Mouse (Mus musculus) intestine, embryonic 16.5 days (tissue): ENCODE data around the gene Glul. TPM values are rescaled to one million over a fixed set of nuclear protein-coding genes. Genes with fewer than 3 reads are reported as not detected.

Experiments
- ATAC-seq: fragments of 200-750 bp; cut with Nextera tagmentation; 2 replicates; pipeline ENCODE4 v1.8.0; 2017; ENCODE audit warnings: moderate TSS enrichment, moderate library complexity
- H3K27ac ChIP-seq: fragments of 300-500 bp; sonication (generic); 2 replicates; pipeline ENCODE4 v1.5.1; 2014; ENCODE audit warnings: mild to moderate bottlenecking, low read length
- H3K27me3 ChIP-seq: fragments of 300-500 bp; sonication (generic); replicated peaks from 2 replicates; pipeline ENCODE4 v1.6.1; 2014; ENCODE audit warnings: low read length, control low read depth, mixed read lengths; ENCODE audit not compliant: control insufficient read depth, insufficient read depth
- H3K36me3 ChIP-seq: fragments of 300-500 bp; sonication (generic); 2 replicates; pipeline ENCODE4 v1.6.1; 2014; ENCODE audit warnings: low read length, control low read depth; ENCODE audit not compliant: control insufficient read depth, insufficient read depth
- H3K4me1 ChIP-seq: fragments of 300-500 bp; sonication (generic); 2 replicates; pipeline ENCODE4 v1.6.1; 2014; ENCODE audit warnings: low read length, control low read depth, mixed read lengths; ENCODE audit not compliant: control insufficient read depth, insufficient read depth
- H3K4me2 ChIP-seq: fragments of 300-500 bp; sonication (generic); 2 replicates; pipeline ENCODE4 v1.6.1; 2014; ENCODE audit warnings: low read depth, low read length, control low read depth
- H3K4me3 ChIP-seq: fragments of 300-500 bp; sonication (generic); 2 replicates; pipeline ENCODE4 v1.5.1; 2014; ENCODE audit warnings: mild to moderate bottlenecking, low read length
- H3K9ac ChIP-seq: fragments of 300-500 bp; sonication (generic); 2 replicates; pipeline ENCODE4 v1.6.1; 2014; ENCODE audit warnings: low read depth, low read length
- H3K9me3 ChIP-seq: fragments of 300-500 bp; sonication (generic); 2 replicates; pipeline ENCODE4 v1.6.1; 2016; ENCODE audit warnings: low read length, control low read depth; ENCODE audit not compliant: control insufficient read depth
- WGBS: fragments of 180-500 bp; shearing (Covaris S2); extraction: QIAGEN DNeasy Blood & Tissue Kit; methylation state at CpG from one replicate; pipeline ENCODE4 v1.1.7; 2014; 5-methylcytosine and 5-hydroxymethylcytosine counted together
- polyA plus RNA-seq: library from polyadenylated mRNA; unstranded; fragments of >200 nt; fragmentation: Nextera tagmentation; extraction: Ambion mirVana; gene quantifications from 2 replicates; pipeline ENCODE4 v1.2.1, GENCODE M21; 2015

Gene Glul
- polyA plus RNA-seq, 1 experiment from 2014 or later, result 66.0 TPM

DNA sequence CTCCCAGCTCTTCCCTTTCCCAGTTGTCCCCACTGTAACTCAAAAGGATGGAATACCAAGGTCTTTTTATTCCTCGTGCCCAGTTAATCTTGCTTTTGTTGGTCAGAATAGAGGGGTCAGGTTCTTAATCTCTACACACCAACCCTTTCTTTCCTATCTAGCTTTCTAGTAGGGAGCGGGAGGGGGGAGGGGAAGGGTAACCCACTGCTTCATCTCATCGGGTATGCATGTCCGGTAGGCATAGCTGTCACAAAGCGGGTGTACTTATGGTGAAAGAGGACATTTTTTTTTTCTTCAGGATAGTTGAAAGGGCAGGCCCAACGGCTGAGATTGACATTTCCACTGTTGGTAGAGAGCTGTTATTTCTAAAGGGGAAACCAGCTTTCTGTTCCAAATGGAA is 8.5 kb downstream of the Glul start:
- WGBS, result 93% methylated on average over 6 of the region's 6 CpGs
- no peak for ATAC-seq
- Histone ChIP-seq H3K4me1 (no peaks in the 10 kb centered on the region), H3K4me3 (no peak overlapping the region), H3K9me3 (no peaks in the 10 kb centered on the region), H3K9ac (no peak overlapping the region), H3K36me3 (peaks cover 12% of the 10 kb centered on the region), H3K27ac (no peak overlapping the region), H3K27me3 (no peaks in the 10 kb centered on the region), H3K4me2 (no peak overlapping the region)

DNA sequence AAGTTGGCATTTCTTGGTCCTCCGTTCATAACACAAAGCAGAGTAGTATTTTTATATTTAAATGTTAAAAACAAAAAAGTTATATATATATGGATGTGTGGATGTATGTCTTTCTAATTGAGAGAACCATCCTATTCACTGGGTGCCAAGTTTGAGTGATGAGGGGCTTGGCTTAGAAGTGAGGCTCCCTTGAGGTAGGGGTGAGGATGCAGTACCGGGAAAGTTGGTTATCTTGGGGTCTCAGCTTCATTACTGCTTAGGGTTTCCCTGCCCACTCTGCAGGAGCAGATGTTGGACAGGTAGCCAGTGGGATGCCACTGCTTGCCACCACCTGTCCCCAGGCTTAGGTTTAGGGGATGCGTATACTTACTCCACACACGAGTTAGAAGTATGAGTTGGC is 9.0 kb downstream of the Glul start:
- Histone ChIP-seq H3K27me3 (no peaks in the 10 kb centered on the region), H3K4me3 (no peak overlapping the region), H3K9ac (no peak overlapping the region), H3K27ac (no peak overlapping the region), H3K9me3 (no peaks in the 10 kb centered on the region), H3K4me1 (no peaks in the 10 kb centered on the region), H3K36me3 (peaks cover 12% of the 10 kb centered on the region), H3K4me2 (no peak overlapping the region)
- ATAC-seq, result no peak
- WGBS, result 92% methylated on average over 4 of the region's 4 CpGs

GRCm38 (mm10) chr1:153909213-153909962 is 9.6 kb downstream of the Glul start:
- H3K27ac ChIP-seq, result no peak overlapping the region
- no peaks in the 10 kb centered on the region for H3K9me3 ChIP-seq
- ATAC-seq, result no peak
- H3K4me1 ChIP-seq, result no peaks in the 10 kb centered on the region
- H3K4me3 ChIP-seq, result no peak overlapping the region
- H3K4me2 ChIP-seq, result no peak overlapping the region
- H3K36me3 ChIP-seq, result peaks cover 12% of the 10 kb centered on the region
- H3K9ac ChIP-seq, result no peak overlapping the region
- 74% methylated on average over 10 of the region's 10 CpGs for WGBS
- no peaks in the 10 kb centered on the region for H3K27me3 ChIP-seq

- Histone ChIP-seq H3K4me2 (no peak overlapping the region), H3K27me3 (no peaks in the 10 kb centered on the region), H3K9ac (no peak overlapping the region), H3K4me1 (no peaks in the 10 kb centered on the region), H3K9me3 (no peaks in the 10 kb centered on the region), H3K4me3 (no peak overlapping the region), H3K36me3 (peaks cover 12% of the 10 kb centered on the region), H3K27ac (no peak overlapping the region)
- 89% methylated on average over 9 of the region's 9 CpGs for WGBS
- no peak for ATAC-seq
Observed at GRCm38 (mm10) chr1:153909963-153910291, 10.2 kb downstream of the Glul start.

DNA sequence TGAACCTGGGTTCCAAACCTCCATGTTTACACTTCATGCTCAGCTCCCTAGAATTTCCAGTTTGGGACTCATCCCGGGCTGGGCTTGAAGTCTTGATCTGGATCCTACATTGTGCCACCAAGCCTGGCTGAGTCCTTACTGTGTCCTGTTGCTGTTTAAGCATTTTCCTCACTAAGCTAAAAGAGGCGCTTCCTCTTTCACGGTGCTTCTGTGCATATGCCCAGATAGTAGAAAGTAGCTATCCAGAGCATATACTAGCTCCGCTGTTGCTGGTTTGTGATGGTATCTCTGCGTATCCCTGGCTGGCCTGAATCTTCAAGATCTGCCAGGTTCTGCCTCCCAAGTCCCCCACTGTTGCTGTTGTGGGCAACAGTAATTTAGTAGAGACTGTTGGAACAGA is 10.7 kb downstream of the Glul start:
- H3K4me3 ChIP-seq, result no peak overlapping the region
- H3K9me3 ChIP-seq, result no peaks in the 10 kb centered on the region
- peaks cover 8% of the 10 kb centered on the region for H3K36me3 ChIP-seq
- H3K4me2 ChIP-seq, result no peak overlapping the region
- no peaks in the 10 kb centered on the region for H3K27me3 ChIP-seq
- H3K27ac ChIP-seq, result no peak overlapping the region
- WGBS, result 85% methylated on average over 5 of the region's 5 CpGs
- no peak overlapping the region for H3K9ac ChIP-seq
- ATAC-seq, result no peak
- H3K4me1 ChIP-seq, result no peaks in the 10 kb centered on the region

DNA sequence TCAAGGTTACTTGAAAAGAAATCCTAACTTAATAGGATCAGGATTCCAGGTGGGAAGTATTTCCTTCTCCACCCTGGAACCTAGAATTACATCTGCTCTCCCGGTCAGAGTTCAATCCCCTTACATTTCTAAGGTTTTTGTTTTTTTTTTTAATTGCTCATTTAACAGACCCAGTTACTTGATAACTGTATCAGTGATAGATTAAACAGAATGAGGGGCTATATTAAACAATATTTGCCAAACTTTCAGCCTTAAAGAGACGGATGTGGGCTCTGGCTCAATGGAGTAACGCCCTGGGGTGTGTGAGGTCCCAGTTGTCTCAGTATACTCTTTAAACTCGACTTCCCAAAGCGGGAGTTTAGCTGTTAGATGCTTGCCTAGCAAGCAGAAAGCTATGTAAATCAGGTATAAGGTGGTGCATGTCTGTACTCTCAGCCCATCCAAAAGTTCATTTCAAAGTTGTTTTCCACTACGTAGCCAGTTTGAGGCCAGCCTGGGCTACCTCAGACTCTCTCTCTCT is 11.6 kb downstream of the Glul start:
- Histone ChIP-seq H3K27ac (no peak overlapping the region), H3K4me3 (no peak overlapping the region), H3K4me1 (no peaks in the 10 kb centered on the region), H3K4me2 (no peak overlapping the region), H3K27me3 (no peaks in the 10 kb centered on the region), H3K9me3 (no peaks in the 10 kb centered on the region), H3K36me3 (peaks cover 8% of the 10 kb centered on the region), H3K9ac (no peak overlapping the region)
- no peak for ATAC-seq
- WGBS, result 76% methylated on average over 6 of the region's 6 CpGs

DNA sequence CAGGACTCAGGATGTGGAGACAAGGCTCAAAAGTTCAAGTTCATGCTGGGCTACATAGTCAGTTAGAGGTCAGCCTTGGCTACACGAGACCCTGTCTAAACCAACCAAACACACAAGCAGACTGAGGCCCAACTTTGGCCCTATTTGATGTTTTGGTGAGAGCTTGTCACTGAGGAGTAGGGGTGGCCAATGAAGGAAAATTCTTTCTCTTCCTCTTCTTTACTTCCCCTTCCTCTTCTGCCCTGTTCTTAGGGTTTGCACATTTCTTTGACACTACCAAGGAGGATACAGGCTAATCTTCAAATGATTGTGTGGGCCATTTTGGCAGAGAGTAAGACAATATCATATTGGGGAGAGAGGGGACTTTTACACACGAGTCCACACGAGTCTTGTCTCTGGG is 14.1 kb downstream of the Glul start:
- H3K27me3 ChIP-seq, result no peaks in the 10 kb centered on the region
- no peaks in the 10 kb centered on the region for H3K9me3 ChIP-seq
- 75% methylated on average over 3 of the region's 3 CpGs for WGBS
- no peak for ATAC-seq
- H3K9ac ChIP-seq, result no peak overlapping the region
- no peaks in the 10 kb centered on the region for H3K4me1 ChIP-seq
- H3K36me3 ChIP-seq, result peaks cover 3% of the 10 kb centered on the region; the same call in 1 of the 2 replicates
- no peak overlapping the region for H3K27ac ChIP-seq
- H3K4me2 ChIP-seq, result no peak overlapping the region
- no peak overlapping the region for H3K4me3 ChIP-seq

DNA sequence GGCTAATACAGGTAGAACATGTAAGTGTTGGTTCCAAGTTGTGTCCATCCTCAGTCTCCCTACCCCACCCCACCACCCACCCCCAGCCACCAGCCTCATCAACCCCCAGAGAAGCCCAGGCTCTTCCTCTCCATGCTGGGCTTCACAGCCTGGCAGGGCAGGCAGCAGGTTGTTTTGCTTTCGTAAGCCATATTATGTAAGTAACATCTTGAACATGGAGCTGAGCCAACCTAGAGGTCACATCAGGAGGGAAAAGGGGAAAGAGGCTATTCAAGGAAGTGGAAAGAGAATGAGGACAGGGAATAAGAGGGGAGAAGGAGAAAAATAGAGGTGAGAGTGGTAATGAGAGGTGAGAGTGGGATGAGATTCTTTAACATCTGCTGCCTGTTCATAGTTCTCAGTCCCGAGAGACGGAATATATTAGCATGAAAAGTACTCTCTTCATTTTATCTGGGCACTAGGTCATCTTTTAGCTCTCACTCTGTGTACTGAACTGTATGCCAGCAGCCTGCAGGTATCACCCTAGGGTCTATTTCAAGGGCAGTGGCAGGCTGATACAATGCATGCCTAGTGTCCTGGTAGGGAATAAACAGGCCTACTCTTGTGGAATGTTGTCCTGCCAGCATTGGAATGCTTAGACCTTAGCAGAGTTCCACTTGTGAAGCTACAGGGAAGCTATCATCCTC is 18.9 kb downstream of the Glul start:
- Histone ChIP-seq H3K27ac (no peak overlapping the region), H3K4me3 (no peak overlapping the region), H3K4me1 (no peaks in the 10 kb centered on the region), H3K4me2 (no peak overlapping the region), H3K36me3 (no peaks in the 10 kb centered on the region), H3K9ac (no peak overlapping the region), H3K9me3 (no peaks in the 10 kb centered on the region), H3K27me3 (no peaks in the 10 kb centered on the region)
- 79% methylated on average over 3 of the region's 3 CpGs for WGBS
- ATAC-seq, result no peak

DNA sequence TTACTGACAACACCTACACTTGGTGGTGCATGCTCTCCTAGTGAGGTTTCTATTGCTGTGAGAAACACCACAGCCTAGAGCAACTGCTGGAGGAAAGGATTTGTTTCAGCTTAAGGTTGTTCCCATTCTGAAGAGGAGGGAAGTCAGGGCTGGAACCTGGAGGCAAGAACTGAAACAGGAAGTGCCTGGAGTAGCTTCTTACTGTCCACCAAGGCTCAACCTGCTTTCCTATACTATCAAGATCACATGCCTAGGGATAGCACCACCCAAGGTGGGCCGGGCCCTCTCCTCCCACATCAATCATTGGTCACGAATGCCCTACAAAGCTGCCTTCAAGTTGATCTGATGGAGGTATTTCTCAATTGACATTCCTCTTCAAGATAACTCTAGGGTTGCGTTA is 21.9 kb downstream of the Glul start:
- Histone ChIP-seq H3K36me3 (no peaks in the 10 kb centered on the region), H3K27ac (no peak overlapping the region), H3K4me2 (no peak overlapping the region), H3K9ac (no peak overlapping the region), H3K27me3 (no peaks in the 10 kb centered on the region), H3K4me3 (no peak overlapping the region), H3K4me1 (no peaks in the 10 kb centered on the region), H3K9me3 (no peaks in the 10 kb centered on the region)
- WGBS, result 92% methylated on average over 3 of the region's 3 CpGs
- no peak for ATAC-seq
